Mouse (Mus musculus) liver, embryonic 11.5 days (tissue): Measurements from ENCODE around the gene Calu. TPM values are rescaled to one million over a fixed set of nuclear protein-coding genes. Genes with fewer than 3 reads are reported as not detected.
A peak's percentile ranks its signal among the peaks of the same experiment; 100 is the strongest.
"Not testable (repeated sequence)": the region's sequence is repeated elsewhere in the genome, so short reads cannot be mapped to it uniquely, and the experiment has no call there.

Experiments
- ATAC-seq: fragments of 200-750 bp; cut with Nextera tagmentation; replicated peaks from 2 replicates; pipeline ENCODE4 v1.8.0; 2017; ENCODE audit warnings: moderate number of reproducible peaks, mild to moderate bottlenecking, moderate TSS enrichment, moderate library complexity; ENCODE audit not compliant: low FRiP score
- DNase-seq: peaks from one replicate; pipeline ENCODE4 v3.0.0-alpha.2; 2017; ENCODE audit warnings: low spot score
- H3K27ac ChIP-seq: fragments of 300-500 bp; sonication (generic); 2 replicates; pipeline ENCODE4 v1.5.1; 2014; ENCODE audit warnings: mild to moderate bottlenecking, low read depth, low read length, control low read depth
- H3K27me3 ChIP-seq: fragments of 300-500 bp; sonication (generic); replicated peaks from 2 replicates; pipeline ENCODE4 v1.6.1; 2014; ENCODE audit warnings: low read length, mixed read lengths; ENCODE audit not compliant: control insufficient read depth, insufficient read depth
- H3K36me3 ChIP-seq: fragments of 300-500 bp; sonication (generic); 2 replicates; pipeline ENCODE4 v1.6.1; 2014; ENCODE audit warnings: mild to moderate bottlenecking, low read length, moderate library complexity, mixed read lengths; ENCODE audit not compliant: control insufficient read depth, insufficient read depth
- H3K4me1 ChIP-seq: fragments of 300-500 bp; sonication (generic); replicated peaks from 2 replicates; pipeline ENCODE4 v1.6.1; 2014; ENCODE audit warnings: low read length, mixed read lengths; ENCODE audit not compliant: control insufficient read depth, insufficient read depth
- H3K4me2 ChIP-seq: fragments of 300-500 bp; sonication (generic); 2 replicates; pipeline ENCODE4 v1.6.1; 2014; ENCODE audit warnings: mild to moderate bottlenecking, control low read depth, moderate library complexity
- H3K4me3 ChIP-seq: fragments of 300-500 bp; sonication (generic); 2 replicates; pipeline ENCODE4 v1.5.1; 2014; ENCODE audit warnings: low read depth, low read length, control low read depth
- H3K9ac ChIP-seq: fragments of 300-500 bp; sonication (generic); 2 replicates; pipeline ENCODE4 v1.6.1; 2014; ENCODE audit warnings: low read depth, low read length, control low read depth
- H3K9me3 ChIP-seq: fragments of 300-500 bp; sonication (generic); 2 replicates; pipeline ENCODE4 v1.6.1; 2016; ENCODE audit warnings: low read length, inconsistent platforms, mixed read lengths; ENCODE audit not compliant: control insufficient read depth
- WGBS: fragments of 180-500 bp; shearing (Covaris S2); extraction: QIAGEN DNeasy Blood & Tissue Kit; methylation state at CpG from one replicate; pipeline ENCODE4 v1.1.7; 2014; 5-methylcytosine and 5-hydroxymethylcytosine counted together
- polyA plus RNA-seq: library from polyadenylated mRNA; unstranded; fragments of >200 nt; fragmentation: Nextera tagmentation; extraction: Ambion mirVana; gene quantifications from 2 replicates; pipeline ENCODE4 v1.2.1, GENCODE M21; 2014

Calu gene
- polyA plus RNA-seq, 1 experiment from 2014 or later: 197 TPM

- Histone ChIP-seq H3K4me1 (no peaks in the 10 kb centered on the region), H3K27ac (no peak overlapping the region), H3K9me3 (no peaks in the 10 kb centered on the region), H3K4me2 (no peak overlapping the region), H3K4me3 (no peak overlapping the region), H3K36me3 (no peaks in the 10 kb centered on the region), H3K27me3 (no peaks in the 10 kb centered on the region), H3K9ac (no peak overlapping the region)
- WGBS: 62% methylated on average over 3 of the region's 3 CpGs
- ATAC-seq: no peak
- no peak for DNase-seq
Measured at GRCm38 (mm10) chr6:29317941-29318340, 29.9 kb upstream of the Calu start.

GRCm38 (mm10) chr6:29318879-29319278, 29.0 kb upstream of the Calu start, which contains the start of gene Fam71f1:
Gene Fam71f1, plus strand, starts transcription at chr6:29319140.
- Histone ChIP-seq H3K27me3 (no peaks in the 10 kb centered on the region), H3K36me3 (no peaks in the 10 kb centered on the region), H3K4me3 (no peak within 1 kb of the TSS), H3K27ac (no peak within 1 kb of the TSS), H3K9ac (no peak within 1 kb of the TSS), H3K9me3 (no peaks in the 10 kb centered on the region), H3K4me1 (no peaks in the 10 kb centered on the region), H3K4me2 (no peak within 1 kb of the TSS)
- ATAC-seq (0 out of 2 replicates have a peak, but pooled peaks have one; percentile 41), DNase-seq (peak; percentile 41)
- WGBS: 39% methylated on average over 5 of the region's 5 CpGs

GRCm38 (mm10) chr6:29321586-29321985, 26.3 kb upstream of the Calu start:
- Histone ChIP-seq H3K27ac (no peak overlapping the region), H3K4me1 (no peaks in the 10 kb centered on the region), H3K4me2 (no peak overlapping the region), H3K4me3 (no peak overlapping the region), H3K36me3 (no peaks in the 10 kb centered on the region), H3K27me3 (0 out of 2 replicates have a peak, but pooled peaks cover 2% of the 10 kb centered on the region), H3K9me3 (no peaks in the 10 kb centered on the region), H3K9ac (no peak overlapping the region)
- 77% methylated on average over 6 of the region's 6 CpGs for WGBS
- ATAC-seq: no peak
- no peak for DNase-seq

- H3K9ac ChIP-seq: no peak overlapping the region
- no peak overlapping the region for H3K27ac ChIP-seq
- WGBS: 88% methylated on average over 7 of the region's 7 CpGs
- H3K36me3 ChIP-seq: no peaks in the 10 kb centered on the region
- no peaks in the 10 kb centered on the region for H3K4me1 ChIP-seq
- no peak overlapping the region for H3K4me2 ChIP-seq
- no peak for DNase-seq
- H3K9me3 ChIP-seq: no peaks in the 10 kb centered on the region
- H3K27me3 ChIP-seq: 0 out of 2 replicates have a peak, but pooled peaks cover 2% of the 10 kb centered on the region
- no peak for ATAC-seq
- no peak overlapping the region for H3K4me3 ChIP-seq
Measured at GRCm38 (mm10) chr6:29322147-29322546, 25.7 kb upstream of the Calu start.

GRCm38 (mm10) chr6:29322735-29323134, 25.1 kb upstream of the Calu start:
- Histone ChIP-seq H3K4me2 (no peak overlapping the region), H3K27ac (no peak overlapping the region), H3K9me3 (no peaks in the 10 kb centered on the region), H3K36me3 (no peaks in the 10 kb centered on the region), H3K4me3 (no peak overlapping the region), H3K9ac (no peak overlapping the region), H3K4me1 (no peaks in the 10 kb centered on the region), H3K27me3 (0 out of 2 replicates have a peak, but pooled peaks cover 2% of the 10 kb centered on the region)
- WGBS: 56% methylated on average over 4 of the region's 4 CpGs
- no peak for ATAC-seq
- DNase-seq: no peak

GRCm38 (mm10) chr6:29326961-29327360, 20.9 kb upstream of the Calu start:
- H3K27ac ChIP-seq: no peak overlapping the region
- no peak overlapping the region for H3K4me2 ChIP-seq
- WGBS: 73% methylated on average over 9 of the region's 9 CpGs
- H3K27me3 ChIP-seq: 0 out of 2 replicates have a peak, but pooled peaks cover 2% of the 10 kb centered on the region
- no peak for ATAC-seq
- H3K4me3 ChIP-seq: no peak overlapping the region
- no peak overlapping the region for H3K9ac ChIP-seq
- DNase-seq: no peak
- H3K36me3 ChIP-seq: no peaks in the 10 kb centered on the region
- H3K4me1 ChIP-seq: no peaks in the 10 kb centered on the region
- H3K9me3 ChIP-seq: no peaks in the 10 kb centered on the region

GRCm38 (mm10) chr6:29329514-29329913, 18.4 kb upstream of the Calu start:
- Histone ChIP-seq H3K9ac (no peak overlapping the region), H3K36me3 (no peaks in the 10 kb centered on the region), H3K4me1 (no peaks in the 10 kb centered on the region), H3K9me3 (no peaks in the 10 kb centered on the region), H3K4me3 (no peak overlapping the region), H3K27ac (no peak overlapping the region), H3K27me3 (0 out of 2 replicates have a peak, but pooled peaks cover 2% of the 10 kb centered on the region), H3K4me2 (no peak overlapping the region)
- DNase-seq (no peak), ATAC-seq (no peak)
- WGBS: 51% methylated on average over 4 of the region's 4 CpGs

- not testable (repeated sequence) for H3K27ac ChIP-seq, H3K4me2 ChIP-seq, H3K4me3 ChIP-seq, H3K9me3 ChIP-seq, DNase-seq, H3K36me3 ChIP-seq, H3K9ac ChIP-seq, H3K4me1 ChIP-seq, H3K27me3 ChIP-seq, ATAC-seq
- WGBS: 84% methylated on average over 2 of the region's 2 CpGs
Measured at GRCm38 (mm10) chr6:29346512-29346911, 1.4 kb upstream of the Calu start.

- Histone ChIP-seq H3K9me3 (no peaks in the 10 kb centered on the region), H3K4me3 (peak overlapping the region; percentile 93), H3K36me3 (no peaks in the 10 kb centered on the region), H3K4me1 (peaks cover 13% of the 10 kb centered on the region), H3K4me2 (peak overlapping the region; percentile 86), H3K9ac (peak overlapping the region; percentile 91), H3K27me3 (no peaks in the 10 kb centered on the region), H3K27ac (peak overlapping the region; percentile 83)
- DNase-seq (no peak), ATAC-seq (no peak)
- WGBS: 41% methylated on average over 7 of the region's 7 CpGs
Measured at GRCm38 (mm10) chr6:29347189-29347588, 680 bp upstream of the Calu start.
